Mouse (Mus musculus): ENCODE results near the gene Ankrd44.

Ankrd44 gene

DNA sequence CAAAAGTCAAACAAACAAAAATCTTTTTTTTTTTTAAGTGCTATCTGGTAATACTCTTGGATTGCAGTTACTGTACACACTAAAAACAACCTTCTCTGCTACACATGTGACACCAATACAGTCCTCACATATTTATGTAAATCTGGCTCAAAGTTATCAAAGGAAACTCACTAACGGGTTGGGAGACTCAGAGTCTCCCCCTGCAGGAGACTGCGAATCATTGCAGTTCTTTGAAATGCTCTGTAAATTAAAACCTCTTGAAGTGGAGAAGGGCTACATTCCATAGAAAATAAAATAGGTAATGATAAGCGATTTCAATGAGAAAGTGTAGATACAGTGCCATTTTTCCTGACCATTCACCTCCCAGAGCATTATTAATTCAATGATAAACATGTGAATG, 219.6 kb downstream of the Ankrd44 start:
- no peak for DNase-seq (ENCODE audit: low spot score)

DNA sequence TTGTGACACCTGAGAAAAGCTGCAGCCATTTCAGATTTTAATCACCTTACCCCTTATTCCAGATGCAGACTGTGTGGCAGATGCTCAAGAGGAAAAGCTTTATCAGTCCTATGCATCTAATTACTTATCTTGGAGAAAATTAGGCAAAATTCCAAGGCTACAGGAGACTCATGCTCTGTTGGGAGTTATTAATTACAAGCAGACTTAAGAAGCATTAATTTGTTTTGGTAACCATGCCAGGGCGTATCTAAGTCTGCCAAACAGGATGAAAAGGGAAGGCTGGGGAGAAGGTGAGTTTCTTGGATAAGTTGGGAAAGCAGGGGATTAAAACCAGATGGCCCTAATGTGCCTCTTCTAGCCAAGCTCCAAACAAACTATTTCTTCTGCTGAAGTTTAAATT, 222.7 kb downstream of the Ankrd44 start:
- DNase-seq (ENCODE audit: low spot score), result no peak

DNA sequence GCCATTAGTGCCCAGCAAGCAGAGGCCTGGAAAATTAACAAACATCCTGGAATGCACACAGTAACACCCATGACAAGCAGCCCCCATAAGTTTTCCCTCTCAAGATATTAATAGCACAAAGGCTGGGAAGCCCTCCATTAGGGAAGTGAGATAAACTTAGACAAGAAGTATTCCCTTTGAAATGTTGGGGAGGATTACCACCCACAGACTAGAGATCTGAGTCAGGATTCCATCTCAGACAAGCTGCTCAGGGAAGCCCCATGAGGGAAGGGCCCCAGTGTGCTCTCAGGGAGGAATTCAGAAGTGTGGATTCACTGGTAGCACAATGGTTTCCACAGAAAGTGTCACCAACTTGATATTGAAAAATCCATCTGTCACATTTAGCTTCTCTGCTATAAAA, 223.3 kb downstream of the Ankrd44 start:
- DNase-seq (ENCODE audit: low spot score), result no peak

DNA sequence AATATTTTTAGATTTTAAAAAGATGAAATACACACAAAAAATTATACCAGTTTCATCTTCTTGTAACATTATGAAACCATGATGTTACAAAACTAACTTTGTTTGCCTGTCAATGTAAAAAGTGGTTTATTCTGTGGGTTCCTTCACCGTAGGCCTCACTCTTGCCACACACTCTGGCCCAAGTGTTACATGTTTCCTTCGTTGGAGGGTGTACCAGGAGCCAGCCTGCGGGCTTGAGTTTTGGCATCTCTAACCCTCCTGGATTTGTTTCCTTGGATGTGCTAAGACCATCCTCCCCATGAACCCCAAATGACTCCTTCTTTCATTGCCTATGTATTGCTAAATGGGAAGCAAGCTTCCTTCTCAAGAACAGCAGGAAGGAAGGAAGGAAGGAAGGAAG, 230.8 kb downstream of the Ankrd44 start:
- DNase-seq (ENCODE audit: low spot score), result no peak

DNA sequence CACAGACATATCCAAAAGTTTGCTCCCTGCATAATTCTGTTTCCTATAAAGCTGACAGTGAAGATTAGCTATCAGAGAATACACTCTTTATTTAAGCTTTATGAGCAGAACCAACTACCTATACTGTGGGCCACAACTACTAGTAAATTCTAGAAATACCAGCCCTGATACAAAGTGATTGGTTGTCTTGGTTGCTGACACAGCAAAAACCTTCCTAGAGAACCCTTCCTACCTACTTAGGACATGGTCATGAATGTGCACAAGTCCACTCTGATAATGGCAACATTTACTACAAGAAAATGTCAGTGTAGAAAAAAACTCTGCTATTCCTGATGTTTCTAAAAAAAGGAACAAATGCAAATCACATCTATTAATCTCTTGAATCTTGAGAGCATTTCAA, 234.4 kb downstream of the Ankrd44 start:
- no peak for DNase-seq (ENCODE audit: low spot score)

DNA sequence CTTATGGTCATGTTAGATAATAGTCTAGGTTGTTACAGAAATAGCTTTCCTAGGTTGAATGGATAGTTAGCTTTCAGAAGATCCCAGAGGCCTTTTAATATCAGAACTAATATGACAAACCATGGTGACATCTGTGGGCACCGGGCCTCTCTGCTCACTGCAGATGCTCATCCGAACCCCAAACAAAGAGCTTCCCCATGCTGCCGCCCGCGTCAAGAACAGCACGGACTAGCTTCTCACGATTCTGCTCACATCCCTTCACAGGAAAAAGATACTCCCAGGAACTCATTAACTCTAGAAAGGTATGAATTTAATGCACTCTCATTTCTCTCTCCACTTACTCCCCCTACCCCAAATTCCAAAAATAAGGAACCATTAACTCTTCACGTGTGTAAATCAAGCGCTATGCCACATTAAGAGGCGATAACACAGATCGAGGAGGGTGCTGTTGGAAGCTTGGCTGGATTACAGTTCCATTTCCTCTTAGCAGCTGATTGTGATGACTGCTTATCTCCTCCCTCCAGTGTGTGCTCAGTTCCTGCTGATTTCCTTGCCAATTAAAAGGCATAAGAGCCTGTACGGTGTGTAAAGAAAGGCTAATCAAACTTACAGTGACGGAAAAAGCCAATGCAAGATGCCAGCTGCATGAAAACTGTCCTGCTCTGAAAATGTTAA, 235.8 kb downstream of the Ankrd44 start:
- DNase-seq (ENCODE audit: low spot score), result no peak

DNA sequence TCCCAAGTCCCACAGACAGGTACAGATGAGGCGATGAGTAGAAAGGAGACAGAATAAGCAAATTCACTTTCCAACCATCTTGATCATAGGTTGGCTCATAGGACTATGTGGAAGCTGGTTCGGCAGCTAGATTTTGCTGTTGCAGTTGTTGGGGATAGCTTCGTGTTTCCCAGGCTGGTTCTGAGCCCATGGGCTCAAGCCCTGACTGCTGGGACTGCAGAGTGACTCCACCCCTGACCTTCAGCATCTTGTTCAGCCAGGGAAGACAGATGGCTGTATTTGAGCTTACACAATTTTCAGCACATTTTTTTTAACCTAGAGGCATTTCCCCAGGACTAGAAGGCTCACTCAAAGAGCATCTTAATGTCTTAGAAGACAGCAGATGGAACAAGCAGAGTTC, 237.7 kb downstream of the Ankrd44 start:
- no peak for DNase-seq (ENCODE audit: low spot score)

DNA sequence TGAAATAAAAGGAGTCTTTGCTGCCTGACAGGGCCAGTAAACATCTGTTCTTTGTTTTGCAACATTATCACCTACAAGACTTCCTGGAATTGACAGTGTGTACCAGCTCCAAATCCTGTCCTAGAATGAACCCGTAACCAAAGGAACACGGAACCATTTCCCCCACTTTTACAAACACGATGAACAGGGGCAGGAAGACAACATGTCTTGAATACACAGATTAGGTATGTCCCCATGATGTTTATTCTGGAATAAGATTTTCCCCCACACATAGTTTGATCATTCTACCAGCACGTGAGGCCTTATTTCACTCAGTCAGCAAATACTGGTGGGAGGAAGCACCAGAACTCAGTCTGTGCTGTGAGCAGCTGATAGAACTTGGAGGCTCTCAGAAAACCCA, 241.9 kb downstream of the Ankrd44 start:
- DNase-seq (ENCODE audit: low spot score), result no peak

DNA sequence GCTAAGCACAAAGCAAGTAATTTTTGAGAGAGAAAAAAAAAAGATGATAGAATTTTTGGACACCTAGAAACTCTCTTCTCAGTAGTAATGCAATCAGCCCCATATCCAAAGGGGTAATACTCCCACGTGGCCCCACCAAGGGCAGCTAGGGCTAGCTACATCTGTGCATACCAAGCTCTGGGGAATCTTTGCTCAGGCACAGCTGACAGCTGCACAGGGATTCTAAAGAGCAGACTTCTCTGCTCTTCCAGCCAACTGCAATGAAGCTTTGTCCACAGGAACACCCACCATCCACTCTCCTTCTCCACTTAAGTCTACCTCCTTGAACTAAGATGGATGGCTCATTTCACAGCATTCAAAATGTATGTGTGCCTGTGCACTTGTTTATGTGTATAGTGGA, 246.6 kb downstream of the Ankrd44 start:
- DNase-seq (ENCODE audit: low spot score), result no peak

DNA sequence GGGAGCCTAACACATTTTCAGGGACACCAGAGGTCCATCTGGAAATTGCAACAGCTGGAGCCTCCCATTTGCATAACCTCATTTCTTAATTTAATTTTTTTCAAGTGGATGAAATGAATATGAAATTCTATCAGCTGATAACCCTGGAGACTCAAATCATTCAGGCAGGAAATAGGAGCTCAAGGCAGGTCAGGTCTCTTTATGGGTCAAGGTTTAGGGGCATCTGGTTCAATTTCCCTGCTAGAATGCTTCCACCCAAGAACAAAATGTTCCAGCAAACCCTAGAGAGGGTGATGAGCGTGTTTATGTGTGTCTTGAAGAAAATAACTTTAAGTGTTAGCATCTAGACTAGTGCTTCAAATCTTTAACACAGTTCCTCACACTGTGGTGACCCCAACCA, 248.2 kb downstream of the Ankrd44 start:
- no peak for DNase-seq (ENCODE audit: low spot score)

DNA sequence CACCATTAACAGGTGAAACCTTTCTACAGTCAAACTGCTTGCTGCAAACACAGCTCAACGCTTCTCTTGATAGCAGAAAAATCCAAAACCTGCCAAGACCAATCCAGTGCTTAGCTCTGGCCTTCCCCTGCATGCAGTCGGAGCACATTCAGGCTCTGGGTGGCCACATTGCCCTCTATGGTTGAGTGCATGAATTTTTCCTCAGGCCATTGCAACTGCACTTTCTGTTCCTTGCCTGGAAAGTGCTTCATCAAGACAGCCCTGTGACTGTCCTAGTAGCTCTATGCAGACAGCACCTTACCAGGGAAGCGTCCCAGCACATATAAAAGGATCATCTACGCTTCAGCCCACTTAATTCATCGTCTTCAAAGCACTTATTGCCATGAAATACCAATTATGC, 250.7 kb downstream of the Ankrd44 start:
- DNase-seq (ENCODE audit: low spot score), result no peak

DNA sequence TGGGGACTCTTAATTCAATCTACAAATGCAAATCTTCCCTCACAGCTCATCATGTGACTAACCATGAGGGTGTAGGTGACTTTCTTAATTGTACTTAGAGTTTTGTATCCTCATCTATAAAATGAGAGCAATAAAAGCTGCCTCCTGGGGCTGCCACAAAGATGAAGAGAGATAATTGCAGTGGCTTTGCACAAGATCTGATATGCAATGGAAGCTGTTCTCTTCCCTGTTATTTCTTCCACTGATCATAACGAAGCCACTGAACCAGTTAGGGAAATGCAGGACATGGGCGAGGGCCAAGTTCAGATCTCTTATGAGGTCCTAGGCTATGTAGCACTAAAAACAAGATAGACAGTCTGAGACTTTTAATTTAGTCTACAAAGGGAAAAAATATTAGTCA, 258.2 kb downstream of the Ankrd44 start:
- peak; percentile 14 for DNase-seq (ENCODE audit: low spot score)

DNA sequence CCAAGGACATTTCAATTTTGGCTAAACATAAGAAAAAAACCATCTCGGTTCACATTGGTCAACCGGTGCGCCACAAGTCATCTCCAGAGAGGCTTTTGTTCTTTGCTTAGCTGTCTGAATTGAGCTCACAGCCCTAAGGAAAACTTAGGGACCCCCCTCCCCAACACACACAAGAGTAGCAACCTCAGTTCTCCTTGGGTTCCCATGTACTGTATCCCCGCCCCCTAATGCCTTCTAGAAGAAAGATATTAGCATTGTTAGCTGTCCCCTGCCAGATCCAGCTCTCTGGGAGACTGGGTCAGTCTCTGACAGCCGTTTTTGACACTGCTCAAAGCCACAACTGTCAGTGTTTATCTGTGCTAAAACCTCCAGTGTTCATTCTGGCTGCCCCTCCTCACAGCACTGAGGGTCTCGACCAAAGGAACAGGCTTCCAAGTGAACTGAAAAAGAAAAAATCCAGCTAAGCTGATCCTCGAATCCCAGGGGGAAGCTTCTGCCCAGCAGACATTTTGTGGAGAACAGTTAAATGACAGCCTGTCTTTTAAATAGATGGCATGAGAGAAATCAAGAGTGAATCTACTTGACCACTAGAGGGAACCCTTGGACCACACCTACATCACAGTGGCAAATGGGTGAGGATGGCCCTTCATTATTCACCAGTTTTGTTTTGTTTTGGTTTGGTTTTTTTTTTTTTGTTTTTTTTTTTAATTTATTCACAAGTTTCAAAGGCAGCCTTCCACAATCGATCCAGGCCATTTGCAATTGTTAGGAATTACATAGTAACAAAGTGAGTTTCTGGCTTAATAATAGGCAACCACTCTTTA, 260.4 kb downstream of the Ankrd44 start:
- peak; percentile 22 for DNase-seq (ENCODE audit: low spot score)

DNA sequence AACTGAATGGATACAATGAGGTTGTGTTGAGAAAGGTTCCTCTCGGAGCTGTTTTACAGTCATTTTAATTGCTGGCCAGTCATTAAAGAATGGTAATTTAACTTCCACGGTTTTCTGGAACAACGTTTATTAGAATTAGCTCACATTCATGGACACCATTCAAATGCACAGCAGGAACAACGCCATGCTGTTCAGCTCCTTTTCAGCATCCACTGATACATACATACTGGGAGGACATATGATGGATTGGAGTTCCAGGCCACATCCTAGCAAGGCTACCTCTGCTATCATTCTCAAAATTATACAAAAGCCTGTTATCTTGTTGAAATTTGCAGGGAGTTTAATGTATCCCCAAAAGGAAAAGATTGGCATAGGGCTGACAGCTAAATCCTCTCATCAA, 261.1 kb downstream of the Ankrd44 start:
- no peak for DNase-seq (ENCODE audit: low spot score)

DNA sequence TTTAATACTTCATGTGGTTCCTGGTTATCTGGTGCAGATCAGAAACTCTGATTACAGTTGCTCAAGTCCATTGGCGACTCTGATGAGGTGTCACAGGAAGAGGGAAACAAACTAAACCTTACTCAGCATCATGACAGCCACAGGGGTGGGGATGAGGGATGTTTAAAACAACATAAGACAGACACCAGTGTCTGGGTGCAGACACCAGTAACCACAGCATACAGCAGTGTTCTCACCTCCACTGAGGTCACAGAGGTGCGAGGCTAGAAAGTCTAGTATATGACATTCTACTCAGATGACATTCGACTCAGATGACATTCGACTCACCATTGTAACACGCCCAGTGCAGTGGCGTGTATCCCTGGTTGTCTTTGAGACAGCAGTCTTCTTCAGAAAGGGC, 265.5 kb downstream of the Ankrd44 start:
- no peak for DNase-seq (ENCODE audit: low spot score)

DNA sequence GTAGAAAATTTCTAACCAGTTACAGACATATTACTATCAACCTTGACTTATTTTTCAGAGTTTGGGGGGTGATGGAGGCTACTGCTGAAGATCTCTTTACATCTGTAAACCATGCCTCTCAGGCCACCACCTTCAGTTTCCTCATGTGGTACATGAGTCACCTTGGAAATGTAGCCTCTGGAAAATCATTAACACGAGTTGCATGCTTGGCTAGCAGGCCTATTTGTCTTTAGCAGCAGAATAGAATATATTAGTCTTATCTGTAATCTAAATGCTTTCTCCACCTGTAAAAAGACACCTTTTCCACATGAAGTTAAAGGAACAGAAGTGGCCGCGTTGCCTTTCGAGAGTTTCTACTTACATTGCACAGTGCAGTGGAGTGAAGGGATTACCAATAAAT, 267.6 kb downstream of the Ankrd44 start:
- no peak for DNase-seq (ENCODE audit: low spot score)

DNA sequence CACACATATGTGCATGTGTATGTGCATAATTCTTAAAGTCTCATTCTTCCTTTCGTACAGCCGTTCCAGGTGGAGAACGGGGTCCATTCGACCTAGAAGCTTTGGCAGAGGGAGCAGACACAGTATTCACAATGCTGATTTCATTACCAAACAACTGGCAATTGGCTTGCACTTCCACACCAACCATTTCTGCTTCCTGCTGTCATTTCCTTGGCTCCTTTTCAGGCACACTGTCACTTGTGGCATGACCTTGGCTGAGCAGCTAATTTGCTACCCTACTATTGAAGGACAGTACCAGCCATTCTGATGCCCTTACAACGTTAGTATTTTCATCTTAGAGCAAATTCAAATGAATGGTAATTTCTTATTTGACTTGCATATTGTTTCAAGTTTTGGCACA, 277.9 kb downstream of the Ankrd44 start:
- no peak for DNase-seq (ENCODE audit: low spot score)

DNA sequence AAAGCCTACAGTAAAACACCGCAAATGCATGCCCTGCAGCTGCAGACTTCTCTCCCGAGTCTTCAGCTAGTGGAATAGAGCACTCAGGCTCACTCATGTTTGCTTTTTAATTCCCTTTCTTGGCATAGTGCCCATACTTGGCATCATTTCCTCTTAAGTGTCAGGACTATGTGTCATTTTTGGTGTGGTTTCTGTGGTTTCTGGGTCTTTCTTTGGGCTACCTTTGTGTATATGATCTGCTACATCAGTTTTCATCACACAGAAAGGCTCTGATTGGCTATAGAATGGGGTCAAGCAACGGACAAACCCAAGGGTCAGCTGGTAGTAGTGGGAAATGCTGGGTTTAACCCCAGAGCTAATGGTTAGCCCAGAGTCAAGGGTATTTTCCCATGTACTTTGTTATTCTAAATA, 278.8 kb downstream of the Ankrd44 start:
- DNase-seq (ENCODE audit: low spot score), result no peak

DNA sequence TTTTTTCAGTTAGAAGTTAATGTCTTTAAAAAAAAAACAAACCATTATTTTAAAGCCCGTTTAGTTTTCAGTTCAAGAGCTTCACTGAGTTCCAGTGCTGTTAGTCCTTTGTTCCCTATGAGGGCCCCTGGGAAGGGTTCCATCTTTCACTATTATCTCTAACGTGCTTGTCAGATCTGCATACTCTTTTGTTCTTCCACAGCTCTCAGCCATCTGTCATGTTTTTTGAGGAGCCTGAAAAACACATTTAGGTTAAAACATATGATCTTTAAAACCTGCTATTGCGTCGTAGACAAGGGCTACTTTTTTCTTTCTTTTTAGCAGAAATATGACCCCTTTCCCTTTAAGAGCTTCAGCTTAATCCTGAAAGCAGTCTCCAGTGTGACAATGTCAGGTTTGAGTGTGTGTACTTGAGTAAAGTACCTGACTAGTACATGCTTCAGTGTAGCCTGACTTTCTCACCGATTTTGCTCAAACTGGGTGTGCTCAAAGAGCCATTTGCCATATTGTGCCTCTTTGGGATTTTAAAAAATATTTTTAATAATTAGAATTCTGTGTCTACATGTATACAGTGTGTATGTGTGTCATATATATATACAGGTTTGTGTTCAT, 285.9 kb downstream of the Ankrd44 start:
- no peak for DNase-seq (ENCODE audit: low spot score)

DNA sequence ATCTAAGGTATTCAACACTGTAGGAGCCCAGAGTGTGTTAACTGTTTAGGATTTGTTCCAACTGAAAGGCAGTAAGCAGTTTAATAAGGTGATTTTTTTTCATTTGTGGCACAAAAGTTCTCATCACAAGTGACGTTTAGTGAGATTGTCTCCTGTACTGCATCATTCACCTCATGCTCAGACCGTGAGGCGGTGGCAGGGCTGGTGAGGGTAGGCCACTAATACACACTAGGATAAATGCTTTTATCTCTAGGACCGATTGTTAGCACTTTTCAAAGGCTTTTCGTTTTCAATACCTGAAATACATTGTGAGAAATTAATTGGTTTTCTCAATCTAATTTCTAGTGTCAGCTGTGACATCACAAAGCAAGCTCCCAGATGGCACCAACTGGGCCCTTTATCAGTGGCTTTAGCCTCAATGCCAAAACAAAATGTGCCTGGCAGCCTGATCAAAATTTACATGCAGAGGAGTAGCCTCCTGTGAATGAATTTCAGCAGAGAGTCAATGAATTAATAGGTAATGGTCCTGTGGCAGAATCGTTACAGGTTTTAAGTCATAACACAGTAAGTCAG, 286.6 kb downstream of the Ankrd44 start:
- DNase-seq (ENCODE audit: low spot score), result no peak

DNA sequence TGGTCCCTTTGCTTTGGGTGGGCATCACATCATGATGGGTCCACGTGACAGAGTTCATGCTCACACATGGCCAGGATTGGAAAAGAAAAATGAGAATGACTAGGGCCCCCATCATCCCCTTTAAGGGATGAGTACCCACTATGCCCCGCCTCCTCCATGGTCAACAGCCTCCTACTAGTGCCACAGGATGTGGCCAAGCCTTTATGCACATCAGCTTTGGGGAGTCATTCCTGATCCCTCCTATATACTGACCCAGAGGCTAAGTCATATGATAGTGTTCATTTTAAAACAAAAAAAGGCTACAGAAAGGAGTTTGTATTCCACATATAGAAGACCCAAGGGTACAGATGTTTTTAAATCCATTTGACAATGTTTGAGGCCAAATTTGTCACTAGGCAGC, 287.1 kb downstream of the Ankrd44 start:
- no peak for DNase-seq (ENCODE audit: low spot score)

DNA sequence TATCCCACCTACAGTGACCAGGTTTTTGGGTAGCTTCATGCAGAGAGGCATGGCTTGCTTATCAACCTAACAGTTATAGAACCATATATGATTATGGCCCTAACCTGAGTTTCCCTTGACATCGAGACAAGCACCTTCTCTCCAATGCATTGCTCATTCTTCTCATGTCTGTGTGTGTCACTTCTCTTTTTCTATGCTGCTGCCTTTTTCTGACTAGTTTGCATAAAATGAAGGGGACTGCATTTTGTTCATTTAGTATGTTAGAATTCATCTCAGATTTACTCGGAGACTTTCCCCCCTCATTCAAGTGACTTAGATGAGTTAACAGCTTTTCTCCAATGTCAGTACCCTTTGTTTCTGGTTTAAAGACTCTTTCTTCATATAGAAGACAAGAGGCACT, 288.8 kb downstream of the Ankrd44 start:
- no peak for DNase-seq (ENCODE audit: low spot score)

DNA sequence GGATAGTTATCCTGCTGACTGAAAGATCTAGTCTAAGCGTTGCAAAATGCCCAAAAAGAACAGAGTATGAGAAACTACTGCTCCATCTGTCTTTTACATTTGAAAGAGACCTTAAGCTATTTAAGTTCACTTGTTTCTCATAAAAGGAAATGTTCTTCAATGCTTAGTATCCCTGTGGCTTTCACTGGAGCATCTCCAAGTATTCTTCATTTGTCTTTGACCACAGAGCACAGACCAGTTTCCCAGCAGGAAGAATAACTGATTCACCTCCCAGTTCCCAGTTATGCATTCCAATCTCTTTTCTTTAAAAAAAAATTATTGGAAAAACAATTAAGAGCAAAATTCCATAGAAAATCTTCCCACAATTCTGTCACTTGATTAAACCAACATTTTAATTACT, 297.1 kb downstream of the Ankrd44 start:
- DNase-seq (ENCODE audit: low spot score), result no peak
